Mouse (Mus musculus) heart, embryonic 16.5 days (tissue): ENCODE data around the gene Tsc2. TPM values are rescaled to one million over a fixed set of nuclear protein-coding genes. Genes with fewer than 3 reads are reported as not detected.

Experiments
- ATAC-seq: fragments of 200-750 bp; cut with Nextera tagmentation; replicated peaks from 2 replicates; pipeline ENCODE4 v1.8.0; 2017; ENCODE audit warnings: moderate number of reproducible peaks; ENCODE audit not compliant: insufficient read depth, low FRiP score; ENCODE audit errors: extremely low read depth
- H3K27ac ChIP-seq: fragments of 300-500 bp; sonication (generic); 2 replicates; pipeline ENCODE4 v1.5.1; 2014; ENCODE audit warnings: mild to moderate bottlenecking, low read length, control low read depth, moderate library complexity
- H3K27me3 ChIP-seq: fragments of 300-500 bp; sonication (generic); 2 replicates; pipeline ENCODE4 v1.6.1; 2014; ENCODE audit warnings: low read length, mixed read lengths; ENCODE audit not compliant: control insufficient read depth, insufficient read depth
- H3K36me3 ChIP-seq: fragments of 300-500 bp; sonication (generic); 2 replicates; pipeline ENCODE4 v1.6.1; 2014; ENCODE audit not compliant: control insufficient read depth, insufficient read depth
- H3K4me1 ChIP-seq: fragments of 300-500 bp; sonication (generic); 2 replicates; pipeline ENCODE4 v1.6.1; 2014; ENCODE audit warnings: low read length, mixed read lengths; ENCODE audit not compliant: control insufficient read depth, insufficient read depth
- H3K4me2 ChIP-seq: fragments of 300-500 bp; sonication (generic); 2 replicates; pipeline ENCODE4 v1.6.1; 2014; ENCODE audit warnings: low read depth, mild to moderate bottlenecking, control low read depth, low read length
- H3K4me3 ChIP-seq: fragments of 300-500 bp; sonication (generic); 2 replicates; pipeline ENCODE4 v1.5.1; 2014; ENCODE audit warnings: mild to moderate bottlenecking, control low read depth, low read length
- H3K9ac ChIP-seq: fragments of 300-500 bp; sonication (generic); 2 replicates; pipeline ENCODE4 v1.6.1; 2014; ENCODE audit warnings: low read length, control low read depth
- H3K9me3 ChIP-seq: fragments of 300-500 bp; sonication (generic); replicated peaks from 2 replicates; pipeline ENCODE4 v1.6.1; 2016; ENCODE audit warnings: low read length; ENCODE audit not compliant: control insufficient read depth
- WGBS: fragments of 180-500 bp; shearing (Covaris S2); extraction: QIAGEN DNeasy Blood & Tissue Kit; methylation state at CpG from one replicate; pipeline ENCODE4 v1.1.7; 2014; 5-methylcytosine and 5-hydroxymethylcytosine counted together
- polyA plus RNA-seq: library from polyadenylated mRNA; unstranded; fragments of >200 nt; fragmentation: Nextera tagmentation; extraction: Ambion mirVana; gene quantifications from 2 replicates; pipeline ENCODE4 v1.2.1, GENCODE M21; 2015

Gene Tsc2
- polyA plus RNA-seq, 1 experiment from 2014 or later, result 48.1 TPM

DNA sequence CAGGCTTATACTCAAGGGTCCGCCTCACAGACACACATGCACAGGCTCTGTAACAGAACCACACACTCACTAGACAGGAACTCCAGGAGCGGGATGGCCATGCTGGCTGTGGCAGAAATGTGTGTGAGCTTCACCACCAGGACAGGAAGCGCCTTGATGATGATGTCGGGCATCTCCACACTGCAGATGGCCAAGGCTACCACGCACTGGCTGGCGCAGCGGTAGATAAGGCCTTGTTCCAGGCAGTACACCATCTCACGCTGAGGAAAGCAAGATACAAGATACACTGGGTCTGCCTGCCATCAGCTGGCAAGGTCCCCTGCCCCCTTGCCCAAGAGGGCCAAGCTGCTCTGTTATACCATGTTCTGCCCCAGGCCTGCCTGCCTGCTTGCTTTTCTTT, 23.6 kb downstream of the Tsc2 start:
- Histone ChIP-seq H3K4me3 (no peak overlapping the region), H3K27me3 (no peaks in the 10 kb centered on the region), H3K9ac (no peak overlapping the region), H3K9me3 (no peaks in the 10 kb centered on the region), H3K36me3 (peaks cover 48% of the 10 kb centered on the region), H3K4me2 (no peak overlapping the region), H3K27ac (no peak overlapping the region), H3K4me1 (peaks cover 4% of the 10 kb centered on the region; the same call in 1 of the 2 replicates)
- no peak for ATAC-seq
- 77% methylated on average over 8 of the region's 8 CpGs for WGBS

DNA sequence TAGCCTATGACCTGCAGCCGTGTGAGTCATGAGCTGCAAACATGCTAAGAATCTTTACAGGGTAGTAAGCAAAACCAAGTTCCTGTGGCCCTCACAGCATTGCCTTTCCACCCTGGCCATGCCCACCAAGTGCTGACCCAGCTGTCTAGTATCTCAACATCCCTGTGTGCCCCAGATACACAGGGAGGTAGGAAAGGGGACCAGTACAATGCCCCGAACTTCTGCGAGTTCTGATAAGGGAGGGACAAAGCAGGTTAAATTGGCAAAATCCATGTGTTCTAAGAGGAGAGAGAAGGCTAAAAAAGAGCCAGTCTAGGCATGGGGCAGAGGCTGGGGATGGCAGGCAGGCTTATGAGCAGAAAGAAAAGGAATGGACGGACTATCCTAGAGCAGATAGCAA, 24.1 kb downstream of the Tsc2 start:
- 85% methylated on average over 4 of the region's 4 CpGs for WGBS
- Histone ChIP-seq H3K27me3 (no peaks in the 10 kb centered on the region), H3K4me1 (peaks cover 4% of the 10 kb centered on the region; the same call in 1 of the 2 replicates), H3K27ac (no peak overlapping the region), H3K9ac (no peak overlapping the region), H3K4me2 (no peak overlapping the region), H3K9me3 (no peaks in the 10 kb centered on the region), H3K4me3 (no peak overlapping the region), H3K36me3 (peaks cover 43% of the 10 kb centered on the region)
- ATAC-seq, result no peak

DNA sequence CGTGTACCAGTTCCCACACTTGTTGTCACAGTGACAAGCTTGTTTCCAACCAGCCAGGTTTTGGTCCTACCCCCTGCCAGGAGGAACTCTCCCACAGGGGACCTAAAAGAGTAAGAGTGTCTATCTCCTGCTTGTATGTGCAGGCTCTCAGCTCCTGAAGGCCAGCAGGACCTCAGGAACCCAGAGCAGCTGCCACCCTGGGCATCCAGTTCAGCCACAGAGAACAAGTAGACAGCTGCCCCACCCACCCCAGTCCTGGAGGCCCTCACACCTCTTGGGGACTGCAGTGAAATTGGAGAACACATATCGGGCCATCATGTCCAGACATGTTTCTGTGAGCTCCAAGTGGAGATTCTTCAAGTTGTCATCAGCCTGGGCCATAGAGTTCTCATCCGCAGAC, 27.9 kb downstream of the Tsc2 start:
- ATAC-seq, result no peak
- no peak overlapping the region for H3K27ac ChIP-seq
- no peaks in the 10 kb centered on the region for H3K27me3 ChIP-seq
- 70% methylated on average over 3 of the region's 3 CpGs for WGBS
- H3K9ac ChIP-seq, result no peak overlapping the region
- no peak overlapping the region for H3K4me2 ChIP-seq
- H3K9me3 ChIP-seq, result no peaks in the 10 kb centered on the region
- no peaks in the 10 kb centered on the region for H3K4me1 ChIP-seq
- H3K36me3 ChIP-seq, result peaks cover 56% of the 10 kb centered on the region
- no peak overlapping the region for H3K4me3 ChIP-seq

DNA sequence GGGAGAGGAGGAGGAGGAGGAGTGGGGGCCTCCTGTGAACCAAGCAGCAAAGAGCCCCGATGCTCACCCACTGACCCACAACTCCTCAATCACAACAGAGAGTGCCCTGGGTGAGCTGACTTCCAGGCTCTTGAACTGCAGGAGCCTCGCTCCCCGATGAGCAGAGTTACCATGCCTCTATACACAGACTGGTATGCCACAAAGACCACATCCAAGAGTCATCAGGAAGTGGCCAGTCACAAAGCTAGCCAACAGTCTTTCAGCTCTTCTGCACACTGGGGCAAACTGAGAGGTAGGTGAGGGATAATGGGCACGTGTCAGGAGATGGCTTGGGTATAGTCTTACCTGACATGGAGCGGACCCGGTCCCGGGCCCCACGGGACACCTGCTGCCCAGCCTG, 28.5 kb downstream of the Tsc2 start:
- Histone ChIP-seq H3K4me2 (no peak overlapping the region), H3K27me3 (no peaks in the 10 kb centered on the region), H3K4me1 (no peaks in the 10 kb centered on the region), H3K27ac (no peak overlapping the region), H3K36me3 (peaks cover 62% of the 10 kb centered on the region), H3K4me3 (no peak overlapping the region), H3K9ac (no peak overlapping the region), H3K9me3 (no peaks in the 10 kb centered on the region)
- WGBS, result 90% methylated on average over 8 of the region's 8 CpGs
- no peak for ATAC-seq

DNA sequence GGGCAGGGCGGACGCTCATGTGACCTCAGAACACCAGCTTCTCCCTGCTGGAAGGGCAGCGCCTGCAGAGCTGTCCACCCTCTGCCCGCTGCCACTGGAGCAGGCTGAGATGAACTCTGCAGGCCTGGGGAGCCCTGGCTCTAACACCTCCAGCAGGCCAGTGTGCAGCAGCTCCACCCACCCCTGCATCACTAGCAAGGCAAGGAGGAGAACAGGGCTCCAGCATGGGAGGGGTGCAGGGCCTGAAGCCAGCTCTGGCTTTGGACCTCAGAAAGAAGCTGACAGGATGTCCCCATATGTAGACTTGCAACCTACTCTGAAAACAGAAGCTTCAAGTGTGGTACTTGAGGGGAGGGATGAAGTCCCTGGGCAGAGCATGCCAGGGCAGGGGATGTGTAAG, 31.9 kb downstream of the Tsc2 start:
- Histone ChIP-seq H3K4me2 (no peak overlapping the region), H3K27ac (no peak overlapping the region)

DNA sequence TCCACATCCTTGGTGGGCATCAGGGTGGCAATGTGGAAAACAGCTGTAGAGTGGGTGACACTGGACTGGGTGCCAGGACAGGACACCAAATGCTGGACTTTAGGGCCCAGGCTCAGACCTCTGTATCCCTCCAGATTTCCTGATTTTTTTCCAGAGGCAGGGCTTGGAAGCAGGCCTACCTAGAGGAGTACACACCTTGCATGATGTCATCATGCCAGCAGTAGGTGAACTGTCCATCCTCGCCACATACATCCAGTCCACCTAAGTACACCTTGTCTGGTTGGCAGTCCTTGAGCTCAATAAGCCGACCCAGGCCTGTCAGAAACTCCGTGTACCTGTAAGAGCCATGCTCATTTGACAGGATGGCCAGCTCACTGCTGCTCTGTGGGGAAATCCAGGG, 34.4 kb downstream of the Tsc2 start:
- 90% methylated on average over 3 of the region's 3 CpGs for WGBS
- H3K27me3 ChIP-seq, result no peaks in the 10 kb centered on the region
- peaks cover 65% of the 10 kb centered on the region for H3K36me3 ChIP-seq
- H3K9ac ChIP-seq, result no peak overlapping the region
- no peak overlapping the region for H3K4me3 ChIP-seq
- no peaks in the 10 kb centered on the region for H3K9me3 ChIP-seq
- no peak overlapping the region for H3K4me2 ChIP-seq
- no peak for ATAC-seq
- no peaks in the 10 kb centered on the region for H3K4me1 ChIP-seq
- H3K27ac ChIP-seq, result no peak overlapping the region

More for the DNA sequence above, 31.9 kb downstream of the Tsc2 start:
- Histone ChIP-seq H3K36me3 (peaks cover 61% of the 10 kb centered on the region), H3K9me3 (no peaks in the 10 kb centered on the region), H3K27me3 (no peaks in the 10 kb centered on the region), H3K9ac (no peak overlapping the region), H3K4me3 (no peak overlapping the region), H3K4me1 (no peaks in the 10 kb centered on the region)
- no peak for ATAC-seq
- 80% methylated on average over 4 of the region's 4 CpGs for WGBS

DNA sequence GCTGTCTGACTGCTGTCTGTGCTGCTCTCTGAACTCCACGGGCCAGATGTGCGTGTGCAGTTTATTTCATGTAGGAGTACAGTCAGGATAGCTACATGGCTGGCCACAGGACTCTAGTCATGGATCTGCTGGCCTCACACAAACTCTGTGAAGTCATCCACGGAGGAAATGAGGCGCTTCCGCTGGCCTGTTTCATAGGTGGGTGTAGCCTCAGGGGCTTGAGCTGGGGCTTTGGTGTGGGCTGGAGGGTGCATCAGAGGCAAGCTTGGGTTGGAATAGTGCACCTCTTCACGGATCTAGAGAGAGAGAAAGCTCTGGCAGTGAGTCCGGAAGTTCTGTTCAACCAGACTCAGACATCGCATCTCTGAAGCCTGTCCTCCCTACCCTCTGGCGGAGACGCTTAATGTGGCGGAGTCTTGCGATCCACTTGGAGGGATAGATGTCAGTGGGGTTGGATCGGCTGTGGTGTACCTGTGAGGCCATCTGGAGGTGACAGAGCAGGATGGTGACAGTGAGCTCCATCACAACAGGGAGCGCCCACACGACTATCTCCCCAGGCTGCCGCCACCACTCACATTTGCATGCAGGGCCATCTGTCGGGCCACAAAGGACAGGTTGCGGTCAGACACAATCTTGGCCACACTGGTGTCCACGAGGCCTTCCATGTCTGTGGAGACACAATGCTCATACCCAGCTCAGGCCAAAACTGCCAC, 35.8 kb downstream of the Tsc2 start:
- Histone ChIP-seq H3K4me1 (no peaks in the 10 kb centered on the region), H3K9me3 (no peaks in the 10 kb centered on the region)
- WGBS, result 89% methylated on average over 19 of the region's 19 CpGs

DNA sequence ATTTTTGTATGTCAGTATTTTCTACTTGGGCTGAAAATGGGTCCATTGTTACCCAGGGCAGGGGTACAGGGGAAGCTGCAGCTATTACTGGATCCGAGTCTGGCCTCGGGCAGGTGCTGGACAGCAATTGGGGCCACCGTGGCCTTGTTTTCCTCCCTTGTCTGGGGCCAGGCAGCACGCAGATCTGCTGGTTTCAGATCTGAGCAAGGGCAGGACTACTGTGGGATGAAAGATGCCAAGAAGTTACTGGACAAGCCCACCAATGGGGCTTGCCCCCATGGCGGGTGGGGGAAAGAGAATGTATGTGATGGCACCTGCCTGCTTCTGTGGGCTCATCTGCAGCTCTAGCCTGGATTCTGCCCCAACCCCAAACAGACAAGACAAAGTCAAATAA, 36.4 kb downstream of the Tsc2 start:
- Histone ChIP-seq H3K27ac (no peak overlapping the region), H3K27me3 (no peaks in the 10 kb centered on the region), H3K9me3 (no peaks in the 10 kb centered on the region), H3K36me3 (peaks cover 56% of the 10 kb centered on the region), H3K4me1 (no peaks in the 10 kb centered on the region), H3K4me3 (no peak overlapping the region), H3K4me2 (no peak overlapping the region), H3K9ac (no peak overlapping the region)
- WGBS, result 75% methylated on average over 5 of the region's 5 CpGs
- no peak for ATAC-seq

More for the DNA sequence above, 35.8 kb downstream of the Tsc2 start:
- no peaks in the 10 kb centered on the region for H3K27me3 ChIP-seq
- ATAC-seq, result no peak
- H3K27ac ChIP-seq, result no peak overlapping the region
- no peak overlapping the region for H3K9ac ChIP-seq
- H3K4me3 ChIP-seq, result no peak overlapping the region
- no peak overlapping the region for H3K4me2 ChIP-seq
- peaks cover 58% of the 10 kb centered on the region for H3K36me3 ChIP-seq

DNA sequence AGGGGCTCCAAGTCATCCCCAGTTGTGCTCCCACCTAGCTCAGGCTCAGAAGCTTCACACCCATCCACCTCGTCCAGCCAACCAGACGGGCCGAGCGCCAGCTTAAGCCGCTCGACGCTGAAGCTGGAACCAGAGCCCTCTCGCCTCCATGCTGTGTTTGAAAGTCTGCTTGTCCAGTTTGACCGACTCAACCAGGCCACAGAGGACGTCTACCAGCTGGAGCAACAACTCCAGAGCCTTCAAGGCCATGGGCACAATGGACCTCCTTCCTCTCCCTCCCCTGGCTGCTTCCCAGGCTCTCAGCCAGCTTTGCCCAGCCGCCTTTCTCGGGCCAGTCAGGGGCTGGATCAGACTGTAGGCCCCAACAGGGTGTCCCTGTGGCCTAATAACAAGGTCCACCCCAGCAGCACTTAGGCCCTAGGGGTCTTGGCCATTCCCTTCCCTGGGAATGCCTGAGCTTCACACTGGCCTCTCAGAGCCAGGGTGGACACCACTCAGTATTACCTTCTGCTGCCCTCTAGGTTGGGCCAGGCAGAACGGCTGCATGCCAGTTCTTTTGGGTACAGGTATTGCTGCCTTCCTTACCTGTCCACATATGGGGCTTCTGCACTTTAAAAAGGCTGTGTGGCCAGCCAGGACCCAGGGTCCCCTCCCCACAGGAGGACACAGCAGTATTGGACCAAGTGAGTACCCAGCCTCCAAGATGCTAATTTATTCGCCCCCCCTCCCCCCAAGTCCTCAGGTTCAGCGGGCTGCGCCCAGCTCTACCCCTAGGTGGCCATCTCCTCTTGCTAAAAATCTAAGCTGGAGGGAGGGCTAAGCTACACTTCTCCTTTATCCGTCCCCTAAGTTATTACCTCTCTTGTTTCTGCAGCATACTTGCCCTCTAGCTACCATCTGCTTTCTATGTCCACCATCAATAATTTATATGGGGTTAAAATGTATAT, 37.0 kb downstream of the Tsc2 start:
- H3K4me2 ChIP-seq, result no peak overlapping the region
- peaks cover 54% of the 10 kb centered on the region for H3K36me3 ChIP-seq
- no peak overlapping the region for H3K9ac ChIP-seq
- no peaks in the 10 kb centered on the region for H3K4me1 ChIP-seq
- H3K9me3 ChIP-seq, result no peaks in the 10 kb centered on the region
- ATAC-seq, result no peak
- H3K27ac ChIP-seq, result no peak overlapping the region
- no peaks in the 10 kb centered on the region for H3K27me3 ChIP-seq
- no peak overlapping the region for H3K4me3 ChIP-seq
- 70% methylated on average over 17 of the region's 17 CpGs for WGBS
